Mouse (Mus musculus): ENCODE data around the gene Rab40b. TPM values are rescaled to one million over a fixed set of nuclear protein-coding genes. Genes with fewer than 3 reads are reported as not detected.
"Not testable (repeated sequence)": the region's sequence is repeated elsewhere in the genome, so short reads cannot be mapped to it uniquely, and the experiment has no call there.

Rab40b gene
- polyA plus RNA-seq, 1 experiment, result 4.5 TPM

DNA sequence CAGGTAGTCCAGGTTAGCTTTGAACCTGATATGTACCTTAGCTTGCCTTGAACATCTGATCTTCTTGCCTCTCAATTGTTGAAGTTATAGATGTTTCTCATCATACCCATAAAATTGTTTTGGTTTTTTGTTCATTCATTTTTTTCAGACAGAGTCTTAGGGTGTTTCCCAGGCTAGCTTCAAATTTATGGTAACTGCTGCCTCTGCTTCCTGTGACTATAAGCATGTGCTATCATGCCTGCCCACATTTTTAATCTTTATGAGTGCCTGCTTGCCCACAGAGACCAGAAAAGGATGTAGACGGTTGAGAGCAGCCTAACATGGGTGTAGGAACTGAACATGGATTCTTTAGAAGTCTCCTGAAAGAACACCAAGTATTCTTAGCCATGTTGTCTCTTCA is 19.3 kb downstream of the Rab40b start:
- no peak for DNase-seq (ENCODE audit: low spot score)

DNA sequence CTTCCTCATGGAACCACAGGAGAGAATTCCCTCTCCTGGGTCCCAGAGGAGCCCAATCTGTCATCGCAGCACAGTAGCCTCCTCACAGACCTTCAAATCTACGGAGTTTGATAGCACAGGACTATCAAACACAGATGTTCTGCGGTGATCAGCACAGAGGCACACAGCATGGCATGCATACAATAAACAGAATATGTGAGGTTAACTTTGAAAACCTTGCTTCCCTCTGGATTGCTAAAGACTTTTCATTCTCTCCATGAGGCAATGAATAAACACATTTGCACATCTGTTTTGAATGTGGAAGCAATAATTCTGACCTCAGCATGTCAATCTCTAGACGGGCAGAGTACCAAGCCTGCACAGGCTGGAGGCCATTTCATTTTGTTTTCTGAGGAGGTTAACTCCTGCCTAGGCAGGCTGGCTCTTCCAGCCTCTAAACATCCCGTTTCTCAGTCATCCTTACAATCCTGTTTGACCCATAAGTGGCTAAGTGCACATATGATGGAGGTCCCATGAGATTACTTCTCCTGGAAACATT is 20.8 kb downstream of the Rab40b start:
- no peak for DNase-seq (ENCODE audit: low spot score)

DNA sequence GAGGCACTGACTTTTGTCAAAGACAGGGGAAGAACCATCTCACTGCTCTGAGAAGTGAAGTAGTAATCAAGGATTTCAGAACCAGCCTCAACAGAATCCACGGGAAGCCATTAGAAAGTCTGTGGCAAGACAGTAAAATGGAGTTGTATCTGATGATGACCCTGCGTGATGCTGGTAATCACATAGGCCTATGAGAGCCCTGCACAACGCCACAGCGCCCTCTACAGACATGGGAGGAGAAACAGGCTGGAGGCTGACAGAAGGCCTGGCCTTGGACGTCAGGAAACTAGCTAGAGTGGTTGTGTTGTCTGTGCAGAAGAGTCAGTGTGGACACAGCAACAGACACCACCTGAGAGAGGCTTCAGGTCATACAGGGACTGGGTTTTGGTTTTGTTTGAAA is 25.8 kb downstream of the Rab40b start:
- DNase-seq (ENCODE audit: low spot score), result no peak

DNA sequence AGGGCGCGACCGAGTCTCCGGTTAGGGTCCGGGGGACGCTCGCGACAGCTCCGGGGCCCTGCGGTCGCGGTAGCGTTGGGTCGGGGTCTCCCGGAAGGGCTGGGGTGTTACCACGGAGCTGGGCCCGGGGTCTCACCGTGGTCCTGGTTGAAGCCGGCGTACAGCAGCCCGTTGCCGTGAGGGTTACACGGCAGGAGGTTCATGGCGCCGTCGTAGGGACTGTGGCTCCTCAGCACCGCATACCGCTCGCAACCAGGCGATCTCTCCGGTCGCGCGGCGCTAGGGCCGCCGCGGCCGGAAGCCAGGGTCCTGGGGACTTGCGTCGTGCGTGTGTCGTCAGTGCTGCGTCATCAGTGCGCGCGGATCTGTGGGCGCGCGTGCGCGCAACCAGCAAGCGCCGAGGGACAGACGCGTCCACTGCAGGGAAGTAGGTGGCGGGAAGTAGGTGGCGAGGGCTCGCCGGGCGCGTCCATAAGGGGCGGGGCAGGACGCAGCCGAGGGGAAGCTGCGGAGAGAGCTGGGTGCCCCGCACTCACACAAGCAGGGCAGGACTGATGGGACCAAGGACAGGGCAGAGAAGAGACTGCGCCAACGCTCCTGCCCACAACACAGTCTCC is 33.9 kb downstream of the Rab40b start, which contains the start of gene Wdr45b:
Gene Wdr45b, minus strand, starts transcription at position 355 of the 617 bp plus-strand sequence.
- DNase-seq (ENCODE audit: low spot score), result peak; percentile 97

DNA sequence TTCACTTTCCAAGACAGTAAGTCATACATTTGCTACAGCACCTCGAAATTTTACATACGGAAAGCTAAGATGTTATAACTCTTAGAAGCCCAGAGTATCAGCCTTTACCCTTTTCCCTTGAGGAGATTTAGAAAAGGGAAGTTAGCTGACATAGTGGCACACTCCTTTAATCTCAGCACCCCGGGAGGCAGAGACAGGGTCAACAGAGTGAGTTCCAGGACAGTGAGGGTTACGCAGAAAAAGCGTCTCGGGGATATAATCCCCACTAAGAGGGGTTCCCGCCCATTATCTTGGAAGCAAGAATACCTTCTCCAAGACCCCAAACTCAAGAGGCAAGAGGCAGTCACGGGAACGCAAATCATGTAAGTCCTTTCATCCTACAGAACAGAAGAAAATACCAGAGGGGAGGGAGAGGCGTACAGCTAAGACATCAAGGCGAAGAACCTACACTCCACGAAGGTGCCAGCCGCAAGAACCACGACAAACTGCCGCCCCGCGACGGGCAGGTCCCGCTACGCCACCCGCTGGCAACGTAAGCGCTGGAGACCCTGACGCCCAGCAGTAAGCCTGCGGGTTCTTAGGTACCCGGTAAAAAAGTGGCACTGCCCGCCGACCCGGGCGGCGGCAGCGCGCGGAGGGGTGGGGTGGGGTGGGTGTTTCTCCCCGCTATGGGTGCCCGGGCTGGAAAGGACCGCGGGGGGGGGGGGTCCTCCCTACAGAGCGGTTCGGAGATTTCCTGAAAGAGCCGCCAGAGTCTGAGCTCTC is 34.5 kb downstream of the Rab40b start:
- peak; percentile 29 for DNase-seq (ENCODE audit: low spot score)

DNA sequence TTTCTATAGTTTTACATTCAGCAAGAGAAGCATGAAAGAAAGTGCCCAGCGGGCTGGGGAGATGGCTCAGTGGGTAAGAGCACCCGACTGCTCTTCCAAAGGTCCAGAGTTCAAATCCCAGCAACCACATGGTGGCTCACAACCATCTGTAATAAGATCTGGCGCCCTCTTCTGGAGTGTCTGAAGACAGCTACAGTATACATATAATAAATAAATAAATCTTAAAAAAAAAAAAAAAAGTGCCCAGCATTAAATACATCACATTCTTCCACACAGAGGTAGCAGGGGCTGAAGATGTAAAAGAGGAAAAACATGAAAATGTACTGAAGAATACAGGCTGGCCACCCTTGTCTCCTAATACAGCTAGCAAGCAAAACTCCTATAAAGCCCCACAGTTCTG is 39.3 kb downstream of the Rab40b start:
- not testable (repeated sequence) for DNase-seq (ENCODE audit: low spot score)

DNA sequence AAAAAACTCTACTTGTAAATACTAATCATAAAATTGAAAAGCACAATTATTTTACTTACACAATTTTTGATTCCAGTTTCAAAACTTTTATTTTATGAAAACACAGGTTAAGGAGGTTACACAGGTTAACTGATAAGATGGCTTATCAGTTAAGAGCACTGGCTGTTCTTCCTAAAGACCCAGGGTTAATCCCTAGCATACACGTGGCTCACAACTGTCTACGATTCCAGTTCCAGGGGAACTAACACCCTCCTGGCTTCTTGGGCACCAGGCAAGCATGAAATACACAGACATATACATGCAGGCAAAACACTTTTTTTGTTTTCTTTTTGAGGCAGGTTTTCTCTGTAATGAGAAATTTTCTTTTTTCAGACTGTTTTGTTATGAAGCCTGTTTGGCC is 39.9 kb downstream of the Rab40b start:
- no peak for DNase-seq (ENCODE audit: low spot score)

DNA sequence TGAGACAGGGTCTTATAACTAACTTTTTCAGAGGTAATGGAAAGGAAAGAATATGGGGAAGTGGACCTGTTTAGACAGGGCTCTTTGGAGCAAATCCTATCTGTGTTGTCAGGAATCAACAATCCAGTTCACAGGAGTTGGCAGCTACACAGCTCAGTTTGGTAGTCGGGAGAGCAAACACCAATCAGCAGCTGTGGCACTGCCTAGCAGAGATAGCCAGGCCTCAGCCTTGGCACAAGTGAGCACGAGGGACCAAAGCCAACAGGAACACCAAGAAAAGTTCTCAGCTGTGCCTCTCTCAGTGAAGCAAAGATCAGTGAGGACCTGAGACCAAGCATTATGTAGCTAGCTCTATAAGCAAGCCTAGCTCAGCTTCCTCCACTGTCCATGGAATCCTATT is 41.0 kb downstream of the Rab40b start:
- no peak for DNase-seq (ENCODE audit: low spot score)

DNA sequence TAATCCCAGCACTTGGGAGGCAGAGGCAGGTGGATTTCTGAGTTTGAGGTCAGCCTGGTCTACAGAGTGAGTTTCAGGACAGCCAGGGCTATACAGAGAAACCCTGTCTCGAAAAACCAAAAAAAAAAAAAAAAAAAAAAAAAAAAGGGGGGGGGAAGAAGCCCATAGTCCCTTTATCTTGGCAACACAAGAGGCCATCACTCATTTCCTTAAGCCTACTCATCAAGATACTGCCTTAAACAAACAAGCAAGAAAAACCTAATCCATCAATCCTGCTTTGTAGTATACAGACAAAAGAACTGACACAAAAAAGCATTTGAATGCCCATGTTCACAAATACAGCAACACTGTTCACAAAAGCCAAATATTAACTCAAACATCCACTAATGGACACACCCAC is 45.6 kb downstream of the Rab40b start:
- not testable (repeated sequence) for DNase-seq (ENCODE audit: low spot score)

DNA sequence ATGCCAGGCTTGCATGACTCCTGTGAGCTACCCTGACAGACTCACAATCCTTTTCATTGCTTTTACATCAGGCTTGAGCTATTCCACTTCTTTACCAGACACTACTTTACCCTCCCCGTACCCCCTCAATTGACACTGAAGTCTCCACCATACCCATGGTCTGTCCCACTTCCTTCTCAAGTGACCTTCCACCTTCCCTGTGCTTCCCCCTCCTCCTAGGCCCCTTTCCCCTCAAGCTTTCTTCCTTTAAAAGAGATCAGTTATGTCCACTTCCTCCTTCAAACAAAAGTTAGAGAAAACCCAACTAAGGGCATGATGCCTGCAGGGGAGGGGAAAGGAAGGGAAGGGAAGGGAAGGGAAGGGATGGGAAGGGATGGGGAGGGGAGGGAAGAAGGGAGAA is 47.8 kb downstream of the Rab40b start:
- no peak for DNase-seq (ENCODE audit: low spot score)

DNA sequence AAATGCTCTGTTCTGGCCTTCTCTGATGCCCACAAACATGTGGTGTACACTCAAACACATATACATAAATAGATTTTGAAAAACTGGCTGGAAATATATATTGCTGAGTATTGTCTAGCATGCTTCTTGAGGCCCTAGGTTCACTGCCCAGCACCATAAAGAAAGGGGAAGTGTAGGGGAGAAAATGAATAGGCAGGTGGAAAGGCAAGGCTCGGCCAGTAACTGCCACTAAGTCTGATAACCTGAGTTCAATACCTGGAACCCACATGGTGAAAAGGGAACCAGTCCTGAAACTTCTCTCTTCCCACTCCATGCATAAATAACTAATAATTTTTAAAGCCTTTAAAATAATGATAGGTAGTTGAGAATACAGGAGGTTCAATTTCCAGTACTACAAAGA is 48.4 kb downstream of the Rab40b start:
- DNase-seq (ENCODE audit: low spot score), result no peak

DNA sequence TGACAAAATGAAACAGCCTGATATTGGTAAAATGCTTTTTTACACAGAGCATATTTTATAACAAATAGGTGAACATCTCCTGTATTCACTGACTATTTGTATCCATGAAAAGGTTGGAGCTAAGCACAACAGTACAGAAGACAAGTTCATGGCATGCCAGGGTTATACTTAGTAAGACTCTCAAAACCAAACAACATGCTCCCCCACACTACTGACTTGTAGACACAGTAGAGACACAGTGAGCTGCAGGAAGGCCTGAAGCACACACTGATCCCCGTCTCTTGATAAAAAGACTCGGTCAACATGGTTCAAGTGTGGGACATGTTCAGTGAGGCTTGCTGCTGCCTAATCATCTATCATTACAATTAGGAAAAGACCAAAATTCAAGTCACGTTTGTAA is 56.4 kb downstream of the Rab40b start:
- no peak for DNase-seq (ENCODE audit: low spot score)

DNA sequence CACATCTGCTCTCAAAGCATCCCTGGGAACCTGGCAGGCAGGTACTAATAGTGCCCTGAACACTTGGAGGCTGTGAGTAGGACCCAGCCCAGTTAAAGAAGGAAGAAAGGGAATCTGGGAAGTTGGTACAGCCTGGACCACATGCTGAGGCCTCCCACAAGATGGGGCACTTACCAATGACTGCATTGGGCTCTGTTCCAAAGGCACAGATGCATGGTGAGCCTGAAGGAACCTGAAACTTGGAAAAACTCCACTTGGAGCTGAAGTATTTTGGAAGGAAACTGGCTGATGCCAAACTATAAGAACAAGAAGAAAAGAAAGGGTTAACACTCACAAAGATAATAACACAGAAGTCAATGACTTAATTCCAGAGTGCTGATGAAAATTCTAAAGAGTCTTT is 59.4 kb downstream of the Rab40b start:
- DNase-seq (ENCODE audit: low spot score), result no peak

DNA sequence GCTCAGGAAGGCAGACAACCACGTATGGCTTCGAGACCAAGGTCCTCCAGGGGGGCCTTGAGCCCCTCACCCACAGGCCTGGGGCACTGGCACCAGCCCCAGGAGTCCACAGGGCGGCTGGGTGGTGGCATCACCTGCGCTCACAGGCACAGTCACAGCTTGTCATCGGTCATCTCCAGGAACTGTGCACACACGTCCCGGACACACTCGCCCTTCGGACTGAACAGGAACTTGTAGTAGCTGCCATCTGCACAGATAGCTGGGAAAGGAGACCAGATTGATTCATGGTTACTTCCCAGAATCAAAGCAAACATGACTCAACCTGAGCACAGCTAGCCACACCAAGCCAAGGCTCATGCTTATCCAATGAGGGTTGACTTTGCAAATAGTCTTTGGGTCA is 59.8 kb downstream of the Rab40b start:
- no peak for DNase-seq (ENCODE audit: low spot score)

DNA sequence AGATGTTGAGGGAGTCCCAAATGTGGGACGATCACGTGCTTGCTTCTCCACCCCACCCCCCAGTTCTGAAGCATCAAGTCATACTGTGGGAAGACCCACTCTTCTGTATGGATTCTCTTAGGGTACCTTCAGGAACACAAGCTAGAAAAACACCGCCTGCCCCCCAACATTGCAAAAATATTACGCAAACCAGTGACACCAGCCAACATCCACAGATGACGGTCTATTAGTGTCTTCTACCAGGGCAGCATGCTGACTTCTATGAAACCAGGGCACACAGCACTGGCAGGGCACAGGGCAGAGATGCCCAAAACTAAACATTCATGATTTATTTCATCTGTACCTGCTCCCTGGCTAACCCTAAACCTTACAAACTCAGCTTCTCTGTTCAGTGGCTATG is 61.4 kb downstream of the Rab40b start:
- no peak for DNase-seq (ENCODE audit: low spot score)

DNA sequence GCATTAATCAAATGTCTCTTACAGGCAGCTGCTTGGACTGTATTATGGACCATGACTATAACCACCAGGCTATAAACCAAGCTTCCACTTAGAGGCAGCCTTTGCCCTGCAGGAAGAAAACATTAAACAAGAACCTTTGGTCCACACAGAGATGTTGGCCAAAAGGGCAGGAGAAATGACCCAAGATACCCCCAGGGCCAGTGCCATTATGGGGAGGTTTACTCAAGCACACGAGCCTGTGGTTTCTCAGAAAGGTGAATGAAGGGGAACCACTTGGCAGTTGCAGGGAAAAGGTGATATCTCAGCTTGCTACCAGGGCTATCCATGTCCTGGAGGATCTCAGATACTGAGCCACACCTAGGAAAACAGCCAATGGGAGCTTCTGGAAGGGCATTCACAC is 62.0 kb downstream of the Rab40b start:
- no peak for DNase-seq (ENCODE audit: low spot score)

DNA sequence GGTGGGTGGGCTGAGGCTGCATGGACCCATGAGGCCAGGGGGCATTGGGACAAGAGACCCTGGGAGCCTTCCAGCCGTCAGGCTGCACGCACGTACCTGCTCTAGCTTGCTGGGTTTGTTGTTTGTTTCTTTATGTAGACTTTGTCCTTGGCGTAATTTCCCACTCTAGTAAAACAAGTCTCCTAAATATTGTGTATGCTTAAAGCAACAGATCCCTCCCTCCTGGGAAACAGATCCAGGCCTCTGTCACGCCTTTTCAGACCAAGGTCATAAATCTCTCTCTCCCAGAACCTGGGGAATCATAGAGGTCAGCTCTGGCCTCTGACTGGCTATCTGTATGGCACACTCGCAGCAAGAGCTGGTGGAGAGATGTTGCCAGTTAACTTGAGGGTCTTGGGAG is 80.3 kb downstream of the Rab40b start:
- DNase-seq (ENCODE audit: low spot score), result not testable (repeated sequence)

DNA sequence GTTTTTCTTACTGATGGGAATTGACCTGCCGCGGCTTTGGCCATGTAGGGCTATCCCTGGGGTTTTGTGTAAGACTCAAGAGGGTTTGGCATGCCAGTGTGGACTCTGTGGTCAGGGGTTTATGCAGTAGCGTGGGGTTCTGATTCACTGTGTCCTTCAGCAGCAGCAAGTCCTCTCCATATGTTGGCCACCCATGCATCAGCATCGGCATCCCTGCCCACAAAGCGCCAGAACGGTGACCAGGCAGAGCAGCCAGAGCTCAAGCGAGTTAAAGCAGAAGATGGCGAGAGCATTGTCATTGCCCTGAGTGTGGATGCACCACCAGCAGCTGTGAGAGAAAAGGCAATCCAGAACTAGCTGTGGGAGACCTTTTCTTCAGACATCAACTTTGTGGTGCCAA is 81.4 kb downstream of the Rab40b start:
- no peak for DNase-seq (ENCODE audit: low spot score)

Other genes starting within 250 kb of the Rab40b start
- gene Tex19.1, start 242.1 kb downstream of the Rab40b start, polyA plus RNA-seq (2012; rRNA removed), result 0.06 TPM in 1 of 2 replicates, not detected in the other
- gene Uts2r, start 228.0 kb downstream of the Rab40b start, polyA plus RNA-seq (2012; rRNA removed), result not detected in 2 replicates
- gene Hexdc, start 183.8 kb downstream of the Rab40b start, polyA plus RNA-seq (2012; rRNA removed), result 18.6 and 27.6 TPM in 2 replicates
- gene Ogfod3, start 183.5 kb downstream of the Rab40b start, polyA plus RNA-seq (2012; rRNA removed), result 7.4 and 9.9 TPM in 2 replicates
- 43.4 and 56.3 TPM in 2 replicates for gene Cybc1, start 158.9 kb downstream of the Rab40b start, polyA plus RNA-seq (2012; rRNA removed)
- gene Narf, start 151.0 kb downstream of the Rab40b start, polyA plus RNA-seq (2012; rRNA removed), result 19.3 and 23.2 TPM in 2 replicates
- 15.9 and 18.8 TPM in 2 replicates for gene Foxk2, start 128.3 kb downstream of the Rab40b start, polyA plus RNA-seq (2012; rRNA removed)
- 50.2 and 62.7 TPM in 2 replicates for gene Wdr45b, start 33.8 kb downstream of the Rab40b start, polyA plus RNA-seq (2012; rRNA removed)
- gene Fn3krp, start 33.1 kb upstream of the Rab40b start, polyA plus RNA-seq (2012; rRNA removed), result 8.7 and 11.2 TPM in 2 replicates
- 2.6 and 3.8 TPM in 2 replicates for gene Fn3k, start 46.7 kb upstream of the Rab40b start, polyA plus RNA-seq (2012; rRNA removed)
- gene Tbcd, start 63.7 kb upstream of the Rab40b start, polyA plus RNA-seq (2012; rRNA removed), result 42.5 and 44.8 TPM in 2 replicates
- gene Zfp750, start 131.1 kb upstream of the Rab40b start, polyA plus RNA-seq (2012; rRNA removed), result 11.4 and 15.0 TPM in 2 replicates

Data from urinary bladder, adult 2 months (tissue).